In genomic region chr5:53470141-53471079, GRCm38 (mm10) we compare ENCODE assay signal across 8 mouse cellular contexts. TPM values are rescaled to one million over a fixed set of nuclear protein-coding genes. Genes with fewer than 3 reads are reported as not detected.
DNase-seq lines count a peak whose midpoint lies in the region; ATAC-seq and TF ChIP-seq lines count a peak whose summit lies in the region.

No protein-coding gene starts in this region.

- H3K27me3 ChIP-seq in CH12.LX (replicated peaks): no peaks in the 10 kb centered on the region
- H3K27me3 ChIP-seq in heart, embryonic 14.5 days (ENCODE audit: control insufficient read depth, insufficient read depth, low read length): no peaks in the 10 kb centered on the region
- H3K27me3 ChIP-seq in limb, embryonic 12.5 days: peaks cover 9% of the 10 kb centered on the region

- no peak overlapping the region for H3K9ac ChIP-seq in CH12.LX (ENCODE audit: insufficient read depth, low read depth)
- peak overlapping the region; percentile 18 for H3K9ac ChIP-seq in heart, embryonic 14.5 days (ENCODE audit: low read length)
- H3K9ac ChIP-seq in limb, embryonic 12.5 days (replicated peaks): no peak overlapping the region

- no peak for TF ChIP-seq CTCF in CH12.LX (conservative IDR thresholded peaks at IDR 0.05 in 1 of 2, IDR thresholded peaks at IDR 0.05 in 1 of 2; ENCODE audit: low read depth in 2 of 2, low read length in 2 of 2)

- no peak overlapping the region for H3K27ac ChIP-seq in CH12.LX (ENCODE audit: insufficient read depth, low read depth)
- peak overlapping the region; percentile 64 to 68 for H3K27ac ChIP-seq in heart, embryonic 14.5 days (replicated peaks in 1 of 2; ENCODE audit: control insufficient read depth in 1 of 2, insufficient read depth in 1 of 2, low read depth in 2 of 2, low read length in 2 of 2)
- peak overlapping the region; percentile 8; the same call in 1 of the 2 replicates for H3K27ac ChIP-seq in limb, embryonic 12.5 days

- DNase-seq in CH12.LX (ENCODE audit: extremely low read depth) (no peak), adipocyte (ENCODE audit: low spot score) (peak; percentile 76)
- DNase-seq in right cerebral cortex, adult 2 months (ENCODE audit: low spot score in 2 of 2): no peak
- DNase-seq in adrenal gland, postnatal 36 days: no peak
- no peak for DNase-seq in c-Kit-positive CD71-positive TER-119-positive erythroid progenitor cells, embryonic 14.5 days (ENCODE audit: low spot score)
- DNase-seq in T-cell, adult 2 months (ENCODE audit: low spot score): no peak

- TF ChIP-seq RAD21 in CH12.LX (IDR thresholded peaks at IDR 0.05; ENCODE audit: low read depth, low read length): no peak

- no peaks in the 10 kb centered on the region for H3K79me2 ChIP-seq in CH12.LX (replicated peaks; ENCODE audit: control insufficient read depth, extremely low read depth, insufficient read depth, poor library complexity, severe bottlenecking)

- peaks cover 8 to 35% of the 10 kb centered on the region in 2 experiments for H3K4me1 ChIP-seq in CH12.LX (ENCODE audit: control insufficient read depth in 1 of 2, insufficient read depth in 2 of 2)
- H3K4me1 ChIP-seq in heart, embryonic 14.5 days (ENCODE audit: control insufficient read depth in 2 of 2, insufficient read depth in 2 of 2, low read length in 2 of 2): peaks cover 25 to 26% of the 10 kb centered on the region in 2 experiments
- peaks cover 39% of the 10 kb centered on the region for H3K4me1 ChIP-seq in limb, embryonic 12.5 days (replicated peaks)

- no peak overlapping the region for H3K4me3 ChIP-seq in CH12.LX (replicated peaks in 1 of 3; ENCODE audit: low read depth in 2 of 3, low read length in 2 of 3, poor library complexity in 1 of 3)
- peak overlapping the region; percentile 16; a peak in 2 of 4 replicates for H3K4me3 ChIP-seq in heart, embryonic 14.5 days (ENCODE audit: control insufficient read depth in 1 of 2, insufficient read depth in 1 of 2, low read depth in 1 of 2, low read length in 2 of 2)
- no peak overlapping the region for H3K4me3 ChIP-seq in limb, embryonic 12.5 days (replicated peaks)

- TF ChIP-seq EP300 in CH12.LX (IDR thresholded peaks at IDR 0.05; ENCODE audit: low read length): no peak

- 12% methylated on average over 16 of the region's 16 CpGs for WGBS in heart, embryonic 14.5 days
- WGBS in limb, embryonic 12.5 days: 44% methylated on average over 16 of the region's 16 CpGs

- no peaks in the 10 kb centered on the region for H3K9me3 ChIP-seq in CH12.LX (replicated peaks; ENCODE audit: low read length)
- H3K9me3 ChIP-seq in heart, embryonic 14.5 days (ENCODE audit: control insufficient read depth, low read length): no peaks in the 10 kb centered on the region
- no peaks in the 10 kb centered on the region for H3K9me3 ChIP-seq in limb, embryonic 12.5 days

- TF ChIP-seq POLR2A in CH12.LX (IDR thresholded peaks at IDR 0.05; ENCODE audit: low read depth, low read length): no peak

- in situ Hi-C loops in CH12.LX (cut with MboI; ENCODE audit: low pct_ligation_motif_present, low pct_unique_long_range_greater_than_20kb, low sequenced_read_pairs): no loop called here

- no peaks in the 10 kb centered on the region for H3K36me3 ChIP-seq in CH12.LX (replicated peaks in 1 of 2; ENCODE audit: control insufficient read depth in 1 of 2, insufficient read depth in 1 of 2, low read length in 1 of 2)
- no peaks in the 10 kb centered on the region for H3K36me3 ChIP-seq in heart, embryonic 14.5 days (ENCODE audit: control insufficient read depth, insufficient read depth, low read length)
- no peaks in the 10 kb centered on the region for H3K36me3 ChIP-seq in limb, embryonic 12.5 days

- no peak overlapping the region for H3K4me2 ChIP-seq in CH12.LX (ENCODE audit: insufficient read depth, low read depth, poor library complexity, severe bottlenecking)
- peak overlapping the region; percentile 53 for H3K4me2 ChIP-seq in heart, embryonic 14.5 days (ENCODE audit: low read length)
- H3K4me2 ChIP-seq in limb, embryonic 12.5 days: no peak overlapping the region

- dilution Hi-C loops in CH12.LX (cut with MboI; ENCODE audit: extremely low pct_ligation_motif_present, extremely low pct_unique_long_range_greater_than_20kb, low sequenced_read_pairs): no loop called here

- ATAC-seq in heart, embryonic 14.5 days (ENCODE audit: insufficient number of reproducible peaks, insufficient read depth, low FRiP score, low read depth): peak; percentile 52; the same call in 1 of the 2 replicates
- peak; percentile 30; the same call in 1 of the 2 replicates for ATAC-seq in limb, embryonic 12.5 days (ENCODE audit: insufficient number of reproducible peaks, insufficient read depth, low FRiP score, low TSS enrichment, low read depth)

TF ChIP-seq in CH12.LX, 34 proteins besides CTCF, POLR2A, EP300 and RAD21:
- TF ChIP-seq UBTF (IDR thresholded peaks at IDR 0.05; ENCODE audit: low read depth, low read length) (no peak), SMC3 (IDR thresholded peaks at IDR 0.05; ENCODE audit: low read depth, low read length) (no peak), ZKSCAN1 (IDR thresholded peaks at IDR 0.05; ENCODE audit: borderline replicate concordance, low read depth, low read length) (no peak), PAX5 (IDR thresholded peaks at IDR 0.05; ENCODE audit: low read length) (no peak), BHLHE40 (IDR thresholded peaks at IDR 0.05; ENCODE audit: low read depth, low read length) (no peak), HCFC1 (IDR thresholded peaks at IDR 0.05; ENCODE audit: low read depth, low read length) (no peak), ZNF384 (IDR thresholded peaks at IDR 0.05; ENCODE audit: low read depth, low read length) (0 out of 2 replicates have a peak, but pooled peaks have one; percentile 9)

RNA-seq across cellular contexts. Expression of gene Rbpj, which starts 4.5 kb away (rescaled TPM):
- total RNA-seq in CH12.LX (2012; rRNA removed) (34.4 and 40.5 TPM in 2 replicates), CH12.LX (2014; rRNA removed) (62.8 and 65.0 TPM in 2 replicates)
- polyA plus RNA-seq in CH12.LX (2012; ENCODE audit: insufficient read length, low read depth): 58.3 and 61.3 TPM in 2 replicates
- polyA plus RNA-seq in heart, embryonic 14.5 days (2014; fragmentation: Nextera tagmentation; extraction: Ambion mirVana): 23.9 and 24.1 TPM in 2 replicates
- 51.3 and 52.3 TPM in 2 replicates for polyA plus RNA-seq in limb, embryonic 12.5 days (2016; fragmentation: Nextera tagmentation; extraction: Ambion mirVana)
- 10 to 100 TPM; 39.4 to 44.5 TPM for total RNA-seq in adrenal gland, postnatal 36 days (2021)

Comparison
In these comparisons a context has a peak if more than half of its experiments do, and no peak if none do; other contexts are left out.
1. H3K4me3 ChIP-seq: peak in heart, embryonic 14.5 days (2 of 2); none in CH12.LX (0 of 3) and limb, embryonic 12.5 days (single experiment).